Mouse (Mus musculus) frontal cortex, postnatal 10 days (tissue): ENCODE data around the gene Mpg.
"Not testable (repeated sequence)": the region's sequence is repeated elsewhere in the genome, so short reads cannot be mapped to it uniquely, and the experiment has no call there.

Experiments
- DNase-seq, 2 experiments: peaks; one replicate each; pipeline ENCODE4 v3.0.0; 2022; ENCODE audit warnings: low spot score in 2 of 2, mixed read lengths in 1 of 2

Gene Mpg

DNA sequence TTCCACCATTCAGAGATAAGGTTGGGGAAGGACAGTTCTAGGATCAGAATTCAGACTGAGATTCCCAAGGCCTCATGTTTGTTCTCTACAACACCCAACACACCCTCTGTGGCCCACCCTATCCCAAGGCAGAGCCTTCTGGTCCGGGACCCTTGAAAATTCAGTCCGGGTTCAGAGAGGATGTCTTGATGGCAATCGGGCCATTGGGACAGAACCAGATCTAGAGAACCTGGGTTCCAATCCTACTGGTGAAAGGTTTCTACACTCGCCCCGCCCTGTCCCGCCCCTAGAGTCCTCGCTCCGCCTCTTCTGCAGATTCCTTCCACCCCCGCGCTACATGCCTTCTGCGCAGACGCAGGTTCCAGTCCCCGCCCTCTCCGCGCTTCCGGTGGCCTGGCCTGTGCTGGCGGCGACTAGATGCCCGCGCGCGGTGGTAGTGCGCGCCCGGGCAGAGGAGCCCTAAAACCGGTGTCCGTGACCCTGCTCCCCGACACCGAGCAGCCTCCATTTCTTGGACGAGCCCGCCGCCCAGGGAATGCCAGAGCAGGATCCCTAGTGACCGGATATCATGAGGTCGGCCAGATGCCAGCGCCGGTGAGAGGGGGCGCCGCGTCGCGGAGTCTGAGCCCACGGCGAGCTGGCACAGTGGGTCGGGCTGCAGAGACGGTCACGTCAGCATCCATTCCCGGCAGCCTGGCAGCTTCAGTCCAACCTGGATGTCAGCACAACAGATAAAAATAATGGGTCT is at the start of gene Mpg:
Mpg (plus strand) TSS at position 382 of the 748 bp plus-strand sequence.
- peak; percentile 78 to 83 for DNase-seq

DNA sequence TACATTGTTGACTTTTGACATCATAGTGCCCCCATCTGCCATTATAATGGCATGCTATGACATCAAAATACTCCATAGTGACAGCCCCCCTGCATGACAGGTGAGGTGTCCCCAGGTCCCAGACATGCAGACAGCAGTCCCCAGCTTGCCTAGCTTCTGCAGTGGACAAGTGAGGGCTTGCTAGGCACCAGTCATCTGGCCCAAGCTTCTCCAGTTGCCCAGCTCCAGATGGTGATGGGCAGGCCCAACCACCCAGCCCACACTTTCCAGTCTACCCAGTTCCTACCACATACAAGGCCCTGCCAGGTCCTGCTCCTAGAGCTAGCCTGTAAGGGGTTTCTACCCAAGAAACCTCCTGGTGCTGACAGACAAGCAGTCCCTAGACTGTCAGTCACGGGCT is 47.8 kb upstream of the Mpg start:
- DNase-seq: no peak

DNA sequence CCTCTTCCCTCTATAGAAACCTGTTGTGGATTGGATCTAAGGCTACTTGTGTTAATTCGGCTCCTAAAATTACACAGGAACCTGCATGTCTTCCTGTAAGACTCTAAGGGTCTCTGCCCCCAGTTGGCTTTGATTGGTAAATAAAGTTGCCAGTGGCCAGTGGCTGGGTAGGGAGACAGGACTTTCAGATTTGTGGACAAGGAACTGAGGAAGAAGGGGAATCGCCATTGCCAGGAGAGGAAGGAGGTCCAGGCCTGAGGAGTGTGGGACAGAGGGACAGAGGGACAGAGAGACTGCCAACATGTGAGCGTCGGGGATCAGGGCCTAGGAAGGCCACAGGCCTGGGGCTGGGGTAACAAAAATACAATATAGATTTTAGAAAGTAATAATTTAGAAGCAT is 45.1 kb upstream of the Mpg start:
- DNase-seq: no peak

DNA sequence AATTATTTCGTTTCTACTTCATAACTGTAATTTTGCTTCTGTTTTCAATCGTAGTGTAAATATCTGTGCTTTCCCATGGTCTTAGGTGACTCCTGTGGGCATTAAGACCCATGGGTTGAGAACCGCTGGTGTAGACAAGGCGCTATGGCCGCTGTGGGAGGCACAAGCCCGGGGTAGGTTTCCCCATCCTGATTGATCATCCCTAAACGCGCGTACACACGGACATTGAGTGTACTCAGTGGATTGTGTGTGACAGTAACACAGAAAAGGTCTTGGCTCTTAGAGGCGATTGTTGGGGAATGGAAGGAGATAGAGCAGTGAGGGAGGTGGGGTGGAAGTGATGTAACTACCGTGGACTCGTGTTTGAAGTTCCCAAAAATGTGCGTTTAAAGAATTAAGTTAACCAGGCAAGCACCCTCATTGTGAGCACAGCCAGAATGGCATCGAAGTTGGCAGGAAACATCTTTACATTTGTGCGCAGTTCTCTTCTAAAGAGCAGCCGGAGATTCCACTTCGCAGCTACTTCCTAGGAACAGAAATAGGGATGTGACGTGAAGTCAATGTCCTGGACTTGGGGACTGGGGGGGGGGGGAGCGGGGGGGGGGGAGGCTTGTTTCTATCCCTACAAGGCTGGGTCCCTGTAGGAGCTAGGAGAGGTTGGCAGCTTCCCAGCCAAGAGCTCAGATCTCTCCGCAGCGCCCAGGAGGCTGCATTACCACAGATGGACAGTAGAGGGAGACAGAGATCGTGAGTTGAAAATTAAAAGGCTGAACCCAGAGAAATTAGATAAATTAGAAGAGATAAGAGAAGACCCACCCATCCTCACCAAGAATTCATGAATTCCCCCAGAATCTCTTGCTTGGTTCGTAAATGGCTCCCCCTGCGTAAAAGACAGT is 44.1 kb upstream of the Mpg start:
- DNase-seq: peak; percentile 54 to 84

DNA sequence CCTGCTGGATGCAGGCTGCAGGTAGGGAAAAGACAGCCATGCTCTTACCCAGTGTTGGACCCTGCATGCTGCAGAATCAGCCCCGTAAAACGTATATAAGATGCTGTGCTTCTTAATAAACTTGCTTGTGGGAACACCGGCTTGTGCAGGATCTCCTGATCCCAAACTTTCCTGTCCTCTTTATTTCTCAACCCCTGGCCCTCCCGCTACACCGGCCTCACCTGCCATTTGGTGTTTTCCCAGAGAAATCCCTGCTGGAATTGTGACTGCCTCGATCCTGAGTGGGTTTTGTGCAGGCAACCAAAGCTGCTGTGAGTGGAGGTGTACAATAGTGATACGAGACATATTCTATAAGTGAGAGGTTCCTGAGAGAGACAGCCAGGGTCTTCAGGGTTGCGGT is 41.8 kb upstream of the Mpg start:
- DNase-seq: no peak

DNA sequence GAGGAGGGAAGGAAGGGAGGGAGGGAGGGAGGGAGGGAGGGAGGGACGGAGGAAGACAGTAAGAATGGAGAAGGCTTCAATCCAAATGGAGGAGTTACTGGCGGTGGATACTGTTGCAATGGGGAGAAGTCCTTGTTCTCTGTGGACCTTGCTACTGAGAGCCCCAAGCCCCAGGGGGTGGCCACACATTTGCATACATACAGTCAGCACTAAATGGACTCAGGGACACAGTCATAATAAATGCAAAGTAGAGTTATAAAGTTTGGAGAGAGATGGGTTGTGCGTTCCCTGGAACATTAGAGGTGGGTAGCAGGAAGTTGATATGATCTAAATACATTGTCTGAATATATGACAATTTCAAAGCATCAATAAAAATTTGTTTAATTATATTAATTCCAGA is 40.3 kb upstream of the Mpg start:
- no peak for DNase-seq

DNA sequence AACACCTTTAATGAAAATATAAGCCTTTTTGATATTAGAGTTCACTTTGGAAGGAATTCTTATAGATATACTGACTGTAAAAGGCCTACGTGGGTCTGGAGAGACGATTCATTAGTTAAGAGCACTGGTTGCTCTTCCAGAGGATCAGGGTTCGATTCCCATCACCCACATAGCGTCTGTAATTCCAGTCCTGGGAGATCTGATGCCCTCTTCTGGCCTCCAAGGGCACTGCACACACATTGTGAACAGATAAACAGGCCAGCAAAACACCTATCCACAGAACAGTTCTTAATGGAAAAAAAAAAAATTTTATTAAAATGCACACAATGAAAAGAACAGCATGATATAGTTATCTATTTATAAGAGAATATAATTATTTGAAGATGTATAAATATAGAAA is 39.0 kb upstream of the Mpg start:
- no peak for DNase-seq

DNA sequence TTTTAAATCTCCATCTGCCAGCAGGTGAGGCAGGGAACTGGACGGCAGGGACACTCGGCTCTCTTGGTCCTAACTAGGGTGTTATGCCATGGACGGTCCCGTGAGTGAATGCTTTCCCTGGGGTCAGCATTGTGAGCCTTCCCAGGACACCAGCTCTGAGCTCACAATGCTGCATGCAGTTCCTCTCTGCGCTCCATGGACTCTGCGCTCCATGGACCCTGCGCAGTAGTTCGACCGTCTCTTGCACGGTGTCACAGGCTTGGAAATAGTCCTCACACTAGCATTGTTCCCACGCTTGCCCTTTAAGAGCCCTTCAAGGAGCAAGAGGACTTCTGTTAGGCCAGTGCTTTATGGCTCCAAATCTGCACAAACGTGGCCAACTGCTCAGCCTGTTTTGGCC is 37.4 kb upstream of the Mpg start:
- DNase-seq: no peak

DNA sequence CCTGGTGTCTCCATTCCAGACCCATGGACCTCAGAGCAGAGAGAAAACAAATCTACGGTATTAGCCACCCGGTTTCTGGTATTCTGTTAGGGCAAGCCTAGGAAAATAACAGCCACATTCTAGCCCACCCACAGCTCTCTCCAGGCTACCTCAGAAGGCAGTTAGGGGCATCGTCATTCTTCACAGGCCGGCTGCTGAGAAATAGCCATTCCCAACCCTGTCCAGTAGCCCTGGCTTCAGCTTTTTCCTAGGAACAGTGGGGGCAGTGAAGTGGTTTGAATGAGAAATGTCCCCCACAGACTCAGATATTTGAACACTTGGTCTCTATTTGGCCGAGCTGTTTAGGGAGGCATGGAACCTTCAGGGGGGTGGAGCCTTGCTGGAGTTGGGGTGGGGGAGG is 36.9 kb upstream of the Mpg start:
- DNase-seq: no peak

DNA sequence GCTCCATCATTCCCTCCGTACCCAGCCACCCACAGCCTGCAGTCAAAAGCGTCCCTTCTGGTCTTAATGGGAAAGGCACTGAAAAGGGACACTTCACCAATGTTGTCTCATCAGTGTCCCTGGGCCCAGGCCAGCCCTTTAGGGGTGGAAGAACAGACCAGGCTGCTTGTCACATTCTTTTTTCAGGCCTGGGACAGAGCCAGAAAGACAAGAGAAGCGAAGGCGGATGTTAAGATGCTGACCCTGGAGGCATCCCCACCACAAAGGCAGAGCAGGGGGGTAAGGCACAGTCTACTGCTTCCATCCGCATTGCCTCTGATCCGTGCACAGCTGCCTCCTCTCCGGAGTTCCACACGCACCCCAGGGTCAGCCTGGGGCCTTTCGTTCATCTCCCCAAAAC is 36.2 kb upstream of the Mpg start:
- no peak for DNase-seq

DNA sequence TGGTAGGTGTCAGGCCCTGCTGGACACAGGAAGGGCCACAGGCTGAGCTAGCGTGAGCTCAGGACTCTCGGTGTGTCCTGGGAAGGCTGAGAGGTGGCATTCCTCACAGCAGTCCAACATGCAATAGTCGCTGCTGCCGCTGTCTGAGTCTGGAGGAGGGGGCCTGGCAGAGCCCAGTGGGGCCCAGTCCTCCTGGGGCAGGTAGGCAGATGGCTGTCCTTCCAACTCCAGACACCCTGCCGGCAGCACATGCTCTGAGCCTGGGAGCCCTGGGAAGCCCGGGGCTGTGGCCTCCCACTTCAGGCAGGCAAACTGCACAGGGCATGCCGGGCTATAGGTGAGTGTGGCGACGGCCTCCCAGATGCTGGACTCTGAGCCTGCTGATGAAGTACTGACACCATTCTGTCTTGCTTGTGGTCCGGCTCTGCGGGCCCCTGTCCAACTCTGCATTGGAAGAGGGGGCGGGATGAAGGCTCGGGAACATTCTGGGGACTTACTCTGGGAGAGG is 35.6 kb upstream of the Mpg start:
- no peak for DNase-seq

DNA sequence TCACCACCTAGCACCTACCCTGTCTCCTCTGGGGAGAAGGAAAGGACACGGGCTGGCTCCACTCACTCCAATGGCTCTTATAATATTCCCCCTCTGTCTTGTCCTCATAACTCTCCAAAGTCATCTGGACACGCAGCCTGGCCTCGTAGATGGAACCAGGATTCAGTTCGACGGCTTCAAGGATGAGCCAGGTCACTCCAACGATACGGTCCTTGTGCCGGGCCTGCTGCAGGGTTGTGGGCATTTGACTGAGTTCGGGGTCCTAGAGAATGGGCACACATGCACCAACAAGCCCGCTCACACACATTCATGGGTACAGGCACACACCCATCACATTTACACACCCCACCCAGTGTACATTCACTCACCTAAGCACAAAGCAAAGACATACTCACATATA is 33.1 kb upstream of the Mpg start:
- DNase-seq: no peak

DNA sequence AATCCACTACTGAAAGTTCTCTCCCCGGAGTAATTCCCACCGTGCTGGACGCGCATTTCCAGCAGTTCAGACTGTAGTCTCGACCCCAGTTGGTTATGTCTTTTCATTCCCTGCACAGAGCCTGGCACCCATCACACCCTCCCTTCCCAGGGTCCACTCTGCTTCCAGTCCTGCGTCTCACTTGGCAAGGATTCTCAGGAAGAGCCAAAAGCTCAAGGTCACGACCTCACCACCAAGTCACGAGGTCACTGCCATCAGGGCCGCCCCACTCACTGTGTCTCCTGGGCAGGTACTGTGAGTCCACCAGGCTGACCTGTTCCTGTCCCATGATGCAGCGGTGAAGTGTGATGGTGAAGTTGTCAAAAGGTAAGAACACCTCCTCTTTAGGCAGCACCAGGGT is 32.2 kb upstream of the Mpg start:
- no peak for DNase-seq

DNA sequence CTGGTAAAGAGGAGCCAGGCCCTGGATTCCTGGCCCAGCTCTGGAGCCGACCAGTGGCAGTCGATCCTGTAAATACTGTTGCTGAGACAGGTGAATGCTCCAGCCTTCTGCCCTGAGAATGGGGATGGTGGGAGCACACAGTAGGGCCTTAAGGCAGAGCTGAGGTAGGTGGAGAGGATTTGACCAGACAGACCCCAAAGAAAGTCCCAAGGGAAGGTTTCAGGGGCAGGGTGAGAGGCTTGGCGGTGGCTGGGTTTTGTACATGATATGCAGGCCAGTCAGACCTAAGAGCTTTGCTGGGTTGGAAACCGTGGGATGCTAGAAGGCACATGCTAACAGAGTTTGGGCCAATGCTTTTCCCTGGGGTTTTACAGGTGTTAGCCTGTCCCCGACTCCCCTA is 31.7 kb upstream of the Mpg start:
- DNase-seq: no peak

DNA sequence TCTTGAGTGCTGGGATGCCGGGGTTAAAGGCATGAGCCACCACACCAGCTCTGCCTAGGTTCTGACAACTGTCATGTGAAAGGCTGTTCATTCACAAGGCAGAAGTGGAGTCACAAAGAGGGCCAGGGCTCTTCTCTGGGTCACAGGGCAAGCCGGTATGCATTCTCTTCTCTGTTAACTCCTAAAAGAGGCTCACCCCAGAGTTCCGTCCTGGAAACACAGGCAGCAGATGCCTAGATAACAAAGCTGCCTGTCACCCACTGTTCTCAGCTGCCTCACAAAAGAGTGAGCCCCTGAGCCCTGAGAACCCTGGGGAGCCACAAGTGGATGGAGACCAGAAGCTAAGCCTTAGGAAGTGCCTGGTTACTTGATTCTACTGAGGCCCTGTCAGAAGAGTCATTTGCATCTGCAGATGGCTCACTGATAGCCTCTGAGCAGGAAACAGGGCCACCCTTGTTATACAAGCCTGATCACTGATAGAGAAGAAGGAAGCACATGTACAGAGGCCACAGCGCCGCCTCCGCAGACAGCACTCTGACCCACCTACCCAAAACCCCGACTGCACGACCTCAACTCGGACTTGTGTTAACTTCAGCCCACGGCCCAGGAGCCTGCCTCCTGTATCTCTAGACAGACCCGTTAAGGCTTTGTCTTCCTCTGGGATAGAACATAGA is 30.3 kb upstream of the Mpg start:
- no peak for DNase-seq

DNA sequence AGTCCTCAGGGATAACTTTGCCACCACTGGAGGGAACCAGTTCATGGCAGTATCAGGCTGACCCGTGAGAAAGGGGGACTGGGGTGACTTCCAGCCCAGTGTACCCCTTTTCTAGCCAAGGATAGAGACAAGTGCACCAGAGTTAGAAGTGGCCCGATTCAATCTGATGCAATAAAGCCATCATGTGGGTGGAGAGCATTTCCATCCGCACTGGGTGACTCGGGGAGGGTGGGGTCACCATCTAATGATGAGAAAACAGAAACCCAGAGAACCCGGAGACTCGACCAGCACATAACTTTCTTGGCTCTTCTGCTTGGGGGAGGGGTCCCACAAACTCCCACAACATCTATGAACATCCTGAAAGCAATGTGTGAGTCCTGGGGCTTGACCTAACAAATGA is 29.6 kb upstream of the Mpg start:
- no peak for DNase-seq

DNA sequence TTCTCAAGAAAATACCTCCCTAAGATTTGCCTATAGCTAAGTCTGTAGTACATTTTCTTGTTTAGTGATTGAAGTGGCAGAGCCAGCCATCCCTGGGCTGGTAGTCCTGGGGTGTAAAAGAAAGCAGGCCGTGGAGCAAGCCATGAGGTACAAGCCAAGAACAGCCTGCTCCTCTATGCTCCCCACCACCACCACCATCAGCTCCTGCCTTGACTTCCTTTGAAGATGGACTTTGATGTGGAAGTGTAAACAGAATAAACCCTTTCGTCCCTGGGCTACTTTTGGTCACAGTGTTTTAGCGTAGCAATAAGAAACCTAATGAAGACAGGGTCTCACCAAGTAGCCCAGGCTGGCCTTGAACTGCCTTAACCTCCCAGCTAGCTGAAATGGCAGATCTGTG is 28.5 kb upstream of the Mpg start:
- DNase-seq: no peak

DNA sequence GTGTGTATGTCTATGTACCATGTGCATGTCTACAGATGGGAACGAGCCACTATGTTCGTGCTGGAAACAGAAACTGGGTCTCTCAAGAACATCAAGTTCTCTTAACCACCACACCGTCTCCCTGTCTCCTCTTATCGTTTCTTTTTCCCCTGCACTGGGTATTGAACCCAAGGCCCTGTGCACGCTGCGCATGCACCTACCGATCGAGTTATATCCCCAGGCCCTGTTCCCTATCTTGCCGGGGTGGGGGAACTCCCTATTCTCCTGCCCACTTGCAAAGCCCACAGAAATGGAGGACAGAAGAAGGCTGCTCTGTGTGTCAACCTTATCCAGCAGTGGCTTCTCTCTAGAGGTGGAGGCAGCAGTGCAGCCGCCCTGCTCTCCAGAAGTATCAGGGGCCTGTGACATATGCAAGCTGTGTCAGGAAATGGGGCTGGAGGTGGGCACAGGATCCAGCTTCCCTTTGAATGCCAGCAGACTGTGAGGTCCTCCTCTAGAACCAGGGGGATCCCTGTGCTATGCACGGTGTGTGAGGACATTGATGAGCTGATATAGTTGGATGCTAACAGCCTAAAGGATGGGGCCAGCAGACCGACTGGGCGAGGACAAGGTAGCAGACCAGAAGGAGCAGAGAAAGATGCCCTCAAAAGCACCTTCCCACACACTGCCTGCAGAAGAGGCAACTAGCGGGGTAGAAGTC is 27.9 kb upstream of the Mpg start:
- DNase-seq: no peak

DNA sequence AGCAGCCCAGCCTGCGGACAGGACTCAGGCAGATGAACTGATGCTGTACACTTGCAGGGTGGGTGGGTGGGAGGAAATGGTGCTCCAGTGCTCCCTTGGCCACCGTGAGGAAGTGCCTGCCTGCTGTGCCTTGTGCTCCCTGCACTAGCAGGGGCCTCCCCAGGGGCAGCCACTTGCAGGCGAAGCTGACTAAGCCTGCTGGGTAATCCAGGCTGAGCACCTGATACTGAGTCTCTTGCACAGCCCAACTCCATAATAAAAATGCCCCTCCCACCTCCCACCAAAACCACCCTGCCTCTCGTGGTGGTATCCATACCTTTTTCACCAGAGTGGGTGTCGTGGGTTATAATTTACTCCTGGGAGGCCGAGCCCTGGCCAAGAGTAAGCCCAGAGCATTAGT is 27.1 kb upstream of the Mpg start:
- no peak for DNase-seq

DNA sequence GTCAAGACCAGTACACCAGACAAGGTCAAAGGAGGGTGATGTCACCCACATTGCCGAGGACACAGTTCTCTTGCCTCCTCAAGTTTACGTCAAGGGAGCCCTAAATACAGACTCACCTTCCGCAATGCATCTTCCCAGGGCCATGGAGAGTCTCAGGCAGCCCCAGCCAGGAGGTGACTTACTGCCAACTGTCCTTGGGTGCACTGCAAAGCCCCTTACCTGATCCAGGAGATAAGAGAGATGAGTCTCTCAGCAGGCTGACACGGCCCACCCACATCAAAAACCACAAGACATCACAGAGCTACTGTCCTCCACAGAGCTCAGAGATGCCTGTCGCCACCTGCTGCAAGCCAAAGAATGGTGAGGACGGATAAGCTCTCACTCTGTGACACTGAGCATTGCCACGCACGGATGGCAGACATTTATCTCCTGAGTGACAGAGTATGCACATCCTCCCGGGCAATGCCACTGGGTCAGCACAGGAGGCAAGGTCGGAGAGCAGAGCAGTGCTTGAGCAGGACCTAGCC is 26.2 kb upstream of the Mpg start, which contains the start of gene Il9r:
Il9r (minus strand) TSS at position 205 of the 527 bp plus-strand sequence.
- DNase-seq: no peak

DNA sequence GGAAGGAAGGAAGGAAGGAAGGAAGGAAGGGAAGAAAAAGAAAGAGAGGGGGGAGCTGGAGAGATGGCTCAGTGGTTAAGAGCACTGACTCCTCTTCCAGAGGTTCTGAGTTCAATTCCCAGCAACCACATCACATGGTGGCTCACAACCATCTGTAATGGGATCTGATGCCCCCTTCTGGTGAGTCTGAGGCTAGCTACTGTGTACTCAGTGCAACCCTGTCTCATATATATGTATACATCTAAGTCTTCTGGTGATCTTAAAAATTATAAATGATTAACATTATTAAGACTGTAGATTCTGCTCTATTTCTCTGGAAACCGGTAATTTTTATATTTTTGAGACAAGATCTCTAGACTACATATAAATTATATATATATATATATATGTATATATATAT is 25.3 kb upstream of the Mpg start:
- DNase-seq: not testable (repeated sequence)
